Mouse (Mus musculus) lung, postnatal 0 days (tissue): ENCODE measurements around the gene Olfr472.

Experiments used
- CTCF ChIP-seq: IDR thresholded peaks from 2 replicates; pipeline ENCODE4 v1.5.1; 2016; ENCODE audit warnings: antibody characterized with exemption, mild to moderate bottlenecking
- EP300 ChIP-seq: IDR thresholded peaks from 2 replicates; pipeline ENCODE4 v1.6.1; 2016; ENCODE audit warnings: antibody characterized with exemption, mild to moderate bottlenecking, control low read depth

- TF ChIP-seq CTCF (no peak), EP300 (no peak)
These were observed 32.4 kb downstream of the Olfr472 start, which contains the start of gene Olfr473 for GRCm38 (mm10) chr7:107930146-107930545.
